Mouse (Mus musculus) granulocyte monocyte progenitor cell, adult 5-6 weeks (primary cell): ENCODE measurements at regions not wholly inside any gene's neighbourhood (a gene's known extent, or its start where the extent isn't known, plus 50 kb on each side); places are given as distances from the start of the nearest gene placed in this dataset.
A peak's percentile ranks its signal among the peaks of the same experiment; 100 is the strongest.

Experiments
- ATAC-seq: replicated peaks from 2 replicates; pipeline ENCODE4 v1.8.0; 2016; ENCODE audit warnings: mild to moderate bottlenecking, moderate TSS enrichment, inconsistent platforms; ENCODE audit not compliant: poor library complexity, severe bottlenecking

GRCm38 (mm10) chr2:129883417-129883816, 83.1 kb downstream of the Stk35 start:
- ATAC-seq, result peak; percentile 50

- ATAC-seq, result no peak
Observed at GRCm38 (mm10) chr2:129884316-129884715, 84.0 kb downstream of the Stk35 start.

- ATAC-seq, result no peak; the same call in 1 of the 2 replicates
Observed at GRCm38 (mm10) chr2:129885536-129885935, 85.2 kb downstream of the Stk35 start.

- ATAC-seq, result peak; percentile 83
Observed at GRCm38 (mm10) chr2:129893231-129893630, 92.9 kb downstream of the Stk35 start.

- ATAC-seq, result peak; percentile 48; the same call in 1 of the 2 replicates
Observed at GRCm38 (mm10) chr2:129893832-129894231, 93.5 kb downstream of the Stk35 start.

- ATAC-seq, result peak; percentile 38
Observed at GRCm38 (mm10) chr2:129894906-129895305, 94.6 kb downstream of the Stk35 start.

- peak; percentile 54 for ATAC-seq
Observed at GRCm38 (mm10) chr2:129895369-129895768, 95.1 kb downstream of the Stk35 start.

GRCm38 (mm10) chr2:129896696-129897095, 96.4 kb downstream of the Stk35 start:
- ATAC-seq, result no peak

GRCm38 (mm10) chr2:129903383-129904135, 103.2 kb downstream of the Stk35 start:
- ATAC-seq, result peak; percentile 77

GRCm38 (mm10) chr2:129904753-129905152, 104.4 kb downstream of the Stk35 start:
- peak; percentile 58 for ATAC-seq

GRCm38 (mm10) chr2:129908701-129909425, 103.3 kb upstream of the Tgm3 start:
- peak; percentile 48; the same call in 1 of the 2 replicates for ATAC-seq

GRCm38 (mm10) chr2:129911203-129911921, 100.8 kb upstream of the Tgm3 start:
- ATAC-seq, result 0 out of 2 replicates have a peak, but pooled peaks have one; percentile 22

GRCm38 (mm10) chr2:129912556-129912955, 99.6 kb upstream of the Tgm3 start:
- no peak for ATAC-seq

- no peak for ATAC-seq
Observed at GRCm38 (mm10) chr2:129914261-129914660, 97.9 kb upstream of the Tgm3 start.

GRCm38 (mm10) chr2:129916411-129916810, 95.7 kb upstream of the Tgm3 start:
- ATAC-seq, result no peak

- no peak for ATAC-seq
Observed at GRCm38 (mm10) chr2:129918141-129918790, 93.9 kb upstream of the Tgm3 start.

- ATAC-seq, result no peak
Observed at GRCm38 (mm10) chr2:129919551-129919950, 92.6 kb upstream of the Tgm3 start.

GRCm38 (mm10) chr2:129927218-129927617, 84.9 kb upstream of the Tgm3 start:
- ATAC-seq, result no peak

GRCm38 (mm10) chr2:129933578-129933977, 78.6 kb upstream of the Tgm3 start:
- no peak for ATAC-seq

GRCm38 (mm10) chr2:129942824-129943223, 69.3 kb upstream of the Tgm3 start:
- peak; percentile 93 for ATAC-seq
